Mouse (Mus musculus) embryo, embryonic 10 days (tissue): ENCODE results near the gene Acmsd.
A peak's percentile ranks its signal among the peaks of the same experiment; 100 is the strongest.
"Not testable (repeated sequence)": the region's sequence is repeated elsewhere in the genome, so short reads cannot be mapped to it uniquely, and the experiment has no call there.

Experiments used
- DNase-seq: peaks from one replicate; pipeline ENCODE4 v3.0.0-alpha.2; 2015; ENCODE audit warnings: low spot score

Gene Acmsd

GRCm38 (mm10) chr1:127729096-127729495 lies at the start of gene Acmsd:
Gene Acmsd (plus strand): TSS chr1:127729413.
- no peak for DNase-seq

GRCm38 (mm10) chr1:127679498-127680133 lies 49.6 kb upstream of the Acmsd start, which contains the start of gene Tmem163:
Gene Tmem163 (minus strand): TSS chr1:127679548.
- peak; percentile 66 for DNase-seq

GRCm38 (mm10) chr1:127696533-127696932 lies 32.7 kb upstream of the Acmsd start:
- peak; percentile 15 for DNase-seq

- DNase-seq: peak; percentile 10
These were observed 27.0 kb upstream of the Acmsd start for GRCm38 (mm10) chr1:127702187-127702586.

- no peak for DNase-seq
These were observed 22.9 kb upstream of the Acmsd start for GRCm38 (mm10) chr1:127706269-127706668.

- DNase-seq: no peak
These were observed 12.8 kb upstream of the Acmsd start for GRCm38 (mm10) chr1:127716441-127716840.

GRCm38 (mm10) chr1:127718290-127718689 lies 10.9 kb upstream of the Acmsd start:
- DNase-seq: no peak

- no peak for DNase-seq
These were observed 5.6 kb upstream of the Acmsd start for GRCm38 (mm10) chr1:127723596-127723995.

GRCm38 (mm10) chr1:127731086-127731485 lies 1.9 kb downstream of the Acmsd start:
- no peak for DNase-seq

GRCm38 (mm10) chr1:127732435-127732834 lies 3.2 kb downstream of the Acmsd start:
- no peak for DNase-seq

- no peak for DNase-seq
These were observed 3.6 kb downstream of the Acmsd start for GRCm38 (mm10) chr1:127732841-127733240.

- DNase-seq: no peak
These were observed 6.1 kb downstream of the Acmsd start for GRCm38 (mm10) chr1:127735356-127735755.

- DNase-seq: no peak
These were observed 21.3 kb downstream of the Acmsd start for GRCm38 (mm10) chr1:127750401-127751102.

GRCm38 (mm10) chr1:127755806-127756205 lies 26.6 kb downstream of the Acmsd start:
- DNase-seq: no peak

- no peak for DNase-seq
These were observed 27.3 kb downstream of the Acmsd start for GRCm38 (mm10) chr1:127756331-127757163.

- DNase-seq: not testable (repeated sequence)
These were observed 27.9 kb downstream of the Acmsd start for GRCm38 (mm10) chr1:127757164-127757545.

- peak; percentile 37 for DNase-seq
These were observed 36.3 kb downstream of the Acmsd start for GRCm38 (mm10) chr1:127765468-127765867.

- DNase-seq: no peak
These were observed 37.5 kb downstream of the Acmsd start for GRCm38 (mm10) chr1:127766741-127767140.

GRCm38 (mm10) chr1:127773198-127773802 lies 44.1 kb downstream of the Acmsd start:
- DNase-seq: peak; percentile 27

GRCm38 (mm10) chr1:127773803-127774500 lies 44.7 kb downstream of the Acmsd start, which contains the start of gene Ccnt2:
Gene Ccnt2 (plus strand): TSS chr1:127774164.
- DNase-seq: peak; percentile 99

- no peak for DNase-seq
These were observed 45.3 kb downstream of the Acmsd start for GRCm38 (mm10) chr1:127774501-127774880.
